Mouse (Mus musculus): Measurements from ENCODE around the gene Slc35g2. TPM values are rescaled to one million over a fixed set of nuclear protein-coding genes. Genes with fewer than 3 reads are reported as not detected.

Gene Slc35g2
- total RNA-seq, 2 experiments from 2014 or later: 0.51 to 1.3 TPM

DNA sequence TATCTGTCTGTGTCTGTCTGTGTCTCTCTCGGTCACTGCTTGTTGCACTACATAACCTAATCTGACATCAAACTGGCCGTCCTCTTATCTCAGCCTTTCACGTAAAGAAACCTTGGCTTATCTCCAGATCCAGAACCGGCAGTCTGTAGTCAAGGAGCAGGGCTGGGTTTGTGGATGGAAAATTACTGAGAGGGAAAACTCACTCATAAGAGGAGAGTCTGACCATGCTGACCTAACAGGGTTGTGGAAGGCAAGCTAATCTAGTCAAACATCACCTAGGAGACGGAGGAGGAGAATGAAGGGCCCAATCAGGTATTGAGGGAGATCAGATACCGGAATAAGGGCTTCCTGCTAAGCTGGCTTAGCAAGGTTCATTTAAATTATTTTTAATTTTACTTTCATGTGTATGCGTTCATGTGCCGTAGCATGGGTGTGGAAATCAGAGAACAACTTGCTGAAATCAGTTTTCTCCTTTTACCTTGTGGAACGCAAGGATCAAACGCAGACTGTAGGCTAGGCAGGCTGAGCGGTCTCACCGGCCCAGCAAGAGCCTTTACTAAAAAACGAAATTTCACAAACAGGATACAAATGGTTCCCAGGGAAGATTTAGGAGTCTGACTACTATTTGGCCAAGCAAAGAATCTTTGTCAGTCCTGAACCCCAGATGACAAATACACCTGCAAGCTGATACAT lies 12.1 kb upstream of the Slc35g2 start:
- Histone ChIP-seq H3K4me3 (no peak overlapping the region), H3K27ac (no peak overlapping the region)
- intact Hi-C loops (cut with DNase I): no loop called here
- TF ChIP-seq CTCF (IDR thresholded peaks at IDR 0.05): no peak
- no peak for DNase-seq

DNA sequence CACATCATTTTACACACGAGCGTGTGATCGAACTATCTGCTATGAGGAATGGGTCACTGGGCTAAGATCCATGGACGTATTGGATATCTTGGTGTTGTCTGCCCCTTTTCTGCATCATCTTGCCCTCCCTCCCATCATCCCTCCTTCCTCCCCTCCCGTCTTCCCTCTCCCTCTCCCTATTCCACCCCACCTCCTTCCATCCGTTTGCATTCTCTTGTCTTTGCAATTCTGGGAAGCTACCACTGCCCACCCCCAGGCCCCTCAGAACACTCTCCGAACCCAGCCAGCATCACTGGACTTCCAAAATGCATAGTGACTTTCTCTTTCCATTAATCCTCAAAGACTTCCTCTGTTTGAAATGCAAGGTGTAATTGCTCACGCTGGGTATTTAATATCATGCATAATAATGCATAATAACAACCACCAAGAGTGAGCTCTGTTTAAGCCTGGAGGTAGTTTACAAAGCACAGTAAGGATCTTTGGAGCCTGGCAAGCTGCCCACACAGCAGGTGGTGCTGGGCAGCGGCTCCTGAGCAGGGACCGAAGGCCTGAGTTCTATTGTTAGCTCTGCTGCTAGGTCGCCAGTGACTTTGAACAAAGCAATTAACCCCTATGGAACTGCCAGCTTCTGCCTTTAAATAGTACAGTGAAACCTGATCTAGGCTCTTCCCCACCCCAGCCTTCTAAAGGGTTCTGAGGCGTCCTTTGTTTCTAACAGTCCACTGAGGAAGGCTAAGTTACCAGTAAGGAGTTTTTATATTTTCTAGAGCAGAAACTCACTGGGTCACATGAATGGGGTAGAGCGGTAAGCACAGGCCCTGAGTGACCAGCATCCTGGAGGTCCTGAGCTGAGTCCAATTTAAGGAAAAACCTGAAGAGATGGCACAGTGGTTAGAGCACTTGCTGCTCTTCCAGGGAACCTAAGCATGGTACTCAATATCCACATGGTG lies 10.9 kb upstream of the Slc35g2 start:
- DNase-seq: no peak
- intact Hi-C loops (cut with DNase I): no loop called here
- no peak for TF ChIP-seq CTCF (IDR thresholded peaks at IDR 0.05)
- no peak overlapping the region for H3K27ac ChIP-seq
- no peak overlapping the region for H3K4me3 ChIP-seq

GRCm38 (mm10) chr9:100580196-100580740 lies 9.4 kb upstream of the Slc35g2 start:
- no peak for DNase-seq
- intact Hi-C loops (cut with DNase I): no loop called here
- no peak for TF ChIP-seq CTCF (IDR thresholded peaks at IDR 0.05)
- Histone ChIP-seq H3K27ac (no peak overlapping the region), H3K4me3 (no peak overlapping the region)

DNA sequence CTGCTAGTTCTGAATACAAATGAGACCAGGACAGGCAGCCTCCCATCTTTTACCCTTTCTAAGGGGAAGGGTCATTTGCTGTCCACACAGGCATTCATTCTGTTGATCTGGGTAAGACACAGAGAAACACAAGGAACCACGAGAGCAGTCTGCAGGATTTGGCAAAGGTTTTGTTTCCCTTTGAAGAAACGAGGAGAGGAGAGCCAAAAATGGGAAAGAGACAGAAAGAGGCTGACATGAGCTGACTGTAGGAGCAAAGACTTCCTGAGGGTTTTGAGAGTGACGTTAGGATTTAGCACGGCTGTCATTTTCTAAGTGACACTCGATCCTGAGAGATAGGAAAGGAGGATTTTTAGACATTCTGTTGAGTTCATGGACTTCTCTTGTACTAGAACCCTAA lies 3.1 kb upstream of the Slc35g2 start:
- Histone ChIP-seq H3K4me3 (no peak overlapping the region), H3K27ac (no peak overlapping the region)
- intact Hi-C loops (cut with DNase I): no loop called here
- DNase-seq: no peak
- TF ChIP-seq CTCF (IDR thresholded peaks at IDR 0.05): no peak

- no peak overlapping the region for H3K27ac ChIP-seq
- TF ChIP-seq CTCF (IDR thresholded peaks at IDR 0.05): no peak
- intact Hi-C loops (cut with DNase I): no loop called here
- DNase-seq: no peak
- H3K4me3 ChIP-seq: no peak overlapping the region
Measured at GRCm38 (mm10) chr9:100573300-100573699, 2.4 kb upstream of the Slc35g2 start.

DNA sequence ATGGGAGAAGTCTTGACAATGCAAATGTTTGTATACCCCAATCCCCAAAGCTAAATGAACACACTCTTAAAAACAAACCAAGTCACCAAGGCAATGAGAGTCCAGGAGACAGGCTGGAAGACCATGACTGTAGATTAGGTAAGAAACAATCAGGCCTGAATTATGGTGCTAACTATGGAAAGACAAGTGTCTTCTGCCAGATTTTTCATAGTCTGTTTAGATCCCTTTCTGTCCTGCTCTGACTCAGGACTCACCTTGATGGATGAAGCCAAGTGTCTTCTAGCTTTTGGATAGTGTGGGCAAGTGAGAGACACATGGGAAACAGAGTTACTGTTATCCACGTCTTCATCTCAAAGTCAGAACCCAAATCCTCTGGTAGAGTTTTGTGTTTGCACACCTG lies 621 bp upstream of the Slc35g2 start:
- Histone ChIP-seq H3K4me3 (no peak overlapping the region), H3K27ac (no peak overlapping the region)
- intact Hi-C loops (cut with DNase I): no loop called here
- TF ChIP-seq CTCF (IDR thresholded peaks at IDR 0.05): no peak
- DNase-seq: no peak

DNA sequence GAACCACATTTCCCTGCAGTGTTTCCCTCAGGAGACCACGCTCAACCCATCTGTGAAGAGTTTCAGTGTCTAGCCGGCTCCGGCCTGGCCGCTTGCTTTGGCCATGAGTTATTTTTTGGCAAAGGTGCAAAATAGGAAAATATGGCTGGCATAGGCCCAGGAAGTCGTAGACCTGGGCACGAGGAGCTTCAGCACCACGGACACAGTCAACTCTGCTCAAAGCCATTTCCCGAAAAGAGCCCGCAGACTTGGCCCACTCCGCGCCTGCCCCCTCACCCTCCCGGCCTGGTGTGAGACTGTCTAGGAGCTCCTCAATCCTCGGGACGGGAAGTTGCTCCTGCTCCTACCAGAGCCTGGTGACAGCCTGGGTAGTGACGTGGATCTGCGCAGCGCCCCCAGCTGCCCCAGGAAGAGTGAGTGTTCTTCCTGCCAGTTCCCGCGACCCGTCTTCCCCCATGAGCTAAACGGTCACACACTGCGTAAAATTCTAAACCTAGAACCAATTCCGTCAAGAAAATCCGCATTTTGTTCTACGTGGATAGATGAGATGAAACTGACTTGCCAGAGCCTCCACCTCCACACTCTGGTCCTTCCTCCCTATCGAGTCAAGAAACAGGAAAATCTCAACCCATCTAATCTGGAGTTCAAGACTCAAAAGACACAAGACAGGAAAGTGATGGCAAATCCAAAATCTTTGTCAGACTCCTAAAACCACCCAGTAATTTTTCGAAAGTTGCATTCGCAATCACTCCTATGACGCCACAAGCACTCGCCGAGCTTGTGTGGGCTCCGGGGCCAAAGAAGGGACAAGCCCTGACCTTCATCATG lies 878 bp downstream of the Slc35g2 start:
- intact Hi-C loops (cut with DNase I): no loop called here
- peak overlapping the region; percentile 78 for H3K4me3 ChIP-seq
- peak; percentile 35 for TF ChIP-seq CTCF (IDR thresholded peaks at IDR 0.05)
- DNase-seq: peak; percentile 41
- peak overlapping the region; percentile 53; the same call in 1 of the 2 replicates for H3K27ac ChIP-seq

DNA sequence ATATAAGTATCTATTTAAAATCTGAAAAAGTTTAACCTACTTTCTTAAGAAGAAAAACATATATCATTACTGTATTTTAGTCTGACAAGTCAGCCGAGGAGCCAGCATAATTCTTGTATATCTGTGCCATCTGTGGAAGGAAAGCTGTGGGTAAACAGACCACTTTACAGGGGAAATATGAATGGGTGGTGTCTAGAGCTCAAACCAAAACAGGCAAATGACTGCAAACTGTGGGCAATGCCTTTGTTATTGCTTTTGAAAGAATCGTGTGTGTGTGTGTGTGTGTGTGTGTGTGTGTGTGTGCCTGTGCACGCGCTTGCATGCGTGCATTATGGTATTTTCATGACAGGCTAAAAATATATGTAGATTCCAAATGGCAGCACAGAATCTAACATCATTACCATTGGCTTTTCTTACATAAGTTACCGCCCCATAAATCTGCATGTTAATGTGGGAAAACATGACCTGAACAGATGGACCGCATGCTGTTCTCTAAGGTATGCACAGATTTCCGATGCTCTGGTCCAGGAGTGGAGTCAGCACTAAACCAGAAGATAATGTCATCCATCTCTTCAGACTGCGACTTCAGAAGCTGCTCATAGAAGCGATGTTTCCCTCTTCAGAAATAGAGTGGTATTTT lies 10.5 kb downstream of the Slc35g2 start:
- no peak overlapping the region for H3K4me3 ChIP-seq
- TF ChIP-seq CTCF (IDR thresholded peaks at IDR 0.05): no peak
- intact Hi-C loops (cut with DNase I): no loop called here
- H3K27ac ChIP-seq: no peak overlapping the region
- no peak for DNase-seq

GRCm38 (mm10) chr9:100558991-100559390 lies 11.9 kb downstream of the Slc35g2 start:
- Histone ChIP-seq H3K27ac (no peak overlapping the region), H3K4me3 (no peak overlapping the region)
- DNase-seq: no peak
- TF ChIP-seq CTCF (IDR thresholded peaks at IDR 0.05): no peak
- intact Hi-C loops (cut with DNase I): no loop called here

- Histone ChIP-seq H3K4me3 (no peak overlapping the region), H3K27ac (no peak overlapping the region)
- no peak for DNase-seq
- intact Hi-C loops (cut with DNase I): no loop called here
- TF ChIP-seq CTCF (IDR thresholded peaks at IDR 0.05): no peak
Measured at GRCm38 (mm10) chr9:100558023-100558573, 12.8 kb downstream of the Slc35g2 start.

DNA sequence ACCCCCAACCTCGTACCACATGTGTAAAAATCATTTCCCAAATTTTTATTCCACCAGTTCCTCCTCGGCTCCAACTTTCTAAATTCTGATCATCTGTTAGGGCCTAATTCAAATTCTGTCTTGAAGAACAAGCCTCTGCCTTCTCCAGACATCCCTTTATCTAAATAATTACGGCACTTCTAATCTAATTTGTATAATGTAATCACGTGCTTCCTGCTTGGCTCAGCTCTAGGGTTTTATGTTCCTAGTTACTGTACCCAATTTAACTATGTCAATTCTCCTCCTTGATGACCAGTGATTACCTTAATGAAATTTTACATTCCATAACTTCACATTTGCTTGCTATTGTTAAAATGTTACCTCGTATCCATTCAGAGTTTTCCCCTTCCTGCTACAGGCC lies 15.2 kb downstream of the Slc35g2 start:
- intact Hi-C loops (cut with DNase I): no loop called here
- no peak for TF ChIP-seq CTCF (IDR thresholded peaks at IDR 0.05)
- no peak for DNase-seq
- no peak overlapping the region for H3K27ac ChIP-seq
- H3K4me3 ChIP-seq: no peak overlapping the region

DNA sequence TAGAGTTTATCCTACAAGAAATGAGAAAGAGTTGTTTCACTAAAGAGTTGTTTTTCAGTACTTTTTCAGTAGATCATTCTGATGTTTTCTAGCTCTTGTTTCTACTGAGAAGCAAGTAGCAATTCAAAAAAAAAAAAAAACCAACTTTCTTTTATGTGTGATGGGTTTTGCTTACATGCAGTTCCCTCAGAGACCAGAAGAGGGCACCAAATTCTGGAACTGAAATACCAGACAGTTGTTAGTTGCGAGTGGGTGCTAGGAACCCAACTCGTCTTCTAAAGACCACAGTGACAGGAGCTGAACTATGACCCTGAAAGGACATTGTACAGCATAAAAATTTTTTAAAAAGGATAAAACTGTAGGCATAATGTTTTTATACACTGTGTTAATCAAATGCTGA lies 22.6 kb downstream of the Slc35g2 start:
- intact Hi-C loops (cut with DNase I): loop anchor here (5.0 kb wide), 1 partner anchor 96 kb away; no protein-coding TSS in a partner anchor
- DNase-seq: no peak
- Histone ChIP-seq H3K4me3 (no peak overlapping the region), H3K27ac (no peak overlapping the region)
- TF ChIP-seq CTCF (IDR thresholded peaks at IDR 0.05): peak; percentile 61

All from gastrocnemius, adult 2 months (tissue).